Mouse (Mus musculus): ENCODE measurements at regions not wholly inside any gene's neighbourhood (a gene's known extent, or its start where the extent isn't known, plus 50 kb on each side); places are given as distances from the start of the nearest gene placed in this dataset.

DNA sequence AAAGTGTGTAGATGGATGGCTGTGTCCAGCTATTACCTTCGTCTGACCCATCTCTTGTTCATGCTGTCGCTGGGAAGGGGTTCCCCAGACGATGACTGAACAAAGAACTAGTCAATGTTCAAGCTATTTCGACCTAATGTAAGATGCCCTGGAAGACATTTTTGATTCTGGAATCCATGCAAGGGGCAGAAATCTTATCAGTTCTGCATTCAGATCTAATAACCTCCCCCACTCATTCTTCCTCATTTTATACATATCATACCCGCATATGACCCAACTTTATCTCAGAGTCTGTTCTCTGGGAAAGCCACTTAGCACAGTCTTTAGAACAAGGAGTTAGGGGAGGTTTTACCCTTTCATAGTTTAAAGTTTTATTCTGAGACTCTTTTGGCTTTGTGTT lies 52.2 kb upstream of the 2310009B15Rik start:
- DNase-seq (ENCODE audit: low spot score in 2 of 2), result no peak

GRCm38 (mm10) chr1:138909654-138910053 lies 53.0 kb upstream of the 2310009B15Rik start:
- DNase-seq (ENCODE audit: low spot score in 2 of 2), result no peak

DNA sequence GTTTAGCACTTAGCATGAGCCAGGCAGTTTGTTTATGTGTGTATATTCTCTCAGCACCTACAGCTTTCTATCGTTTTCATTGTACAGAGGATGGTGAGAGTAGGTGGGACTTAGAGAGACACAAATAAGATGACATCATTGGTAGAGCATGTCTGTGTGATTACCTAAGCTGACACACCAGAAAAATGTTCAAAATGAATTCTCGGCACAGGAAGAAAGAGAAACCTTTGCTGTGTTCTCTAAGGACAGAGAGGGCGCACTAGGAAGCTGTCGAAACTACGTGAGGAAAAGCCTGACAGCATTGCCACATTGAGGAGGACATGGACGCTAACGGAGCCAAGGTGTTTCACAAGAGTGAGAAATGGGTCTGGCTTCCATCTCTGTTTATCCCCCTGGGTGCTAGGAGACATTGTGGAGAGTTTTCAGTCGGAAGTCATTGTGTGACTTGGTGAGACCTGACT lies 51.0 kb upstream of the Dennd1b start:
- DNase-seq (ENCODE audit: low spot score in 2 of 2), result peak in 1 of 2 experiments; percentile 10

DNA sequence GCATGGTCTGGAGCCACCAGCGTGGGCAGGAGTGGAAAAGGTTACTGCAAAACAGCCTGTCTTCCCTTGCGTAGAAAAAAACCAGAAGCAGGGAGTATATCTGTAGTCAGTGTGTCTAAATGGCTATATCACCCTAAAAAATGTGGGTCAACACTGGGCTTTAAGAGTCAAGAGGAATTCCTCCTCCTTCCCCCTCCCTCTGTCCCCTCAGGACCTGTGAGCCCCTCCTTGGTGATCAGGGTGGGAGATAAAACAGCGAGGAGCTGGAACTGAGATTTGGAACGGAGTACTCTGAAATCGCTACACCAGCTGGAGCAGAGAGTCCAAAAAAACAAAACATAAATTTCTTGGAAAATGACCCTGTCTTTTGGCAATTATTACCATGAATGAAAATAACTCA lies 50.3 kb upstream of the Dennd1b start:
- DNase-seq (ENCODE audit: low spot score in 2 of 2), result peak in 1 of 2 experiments; percentile 14

GRCm38 (mm10) chr1:138913428-138913827 lies 49.8 kb upstream of the Dennd1b start:
- DNase-seq (ENCODE audit: low spot score in 2 of 2), result no peak
